Mouse (Mus musculus): Measurements from ENCODE around the gene Pgk2.

DNA sequence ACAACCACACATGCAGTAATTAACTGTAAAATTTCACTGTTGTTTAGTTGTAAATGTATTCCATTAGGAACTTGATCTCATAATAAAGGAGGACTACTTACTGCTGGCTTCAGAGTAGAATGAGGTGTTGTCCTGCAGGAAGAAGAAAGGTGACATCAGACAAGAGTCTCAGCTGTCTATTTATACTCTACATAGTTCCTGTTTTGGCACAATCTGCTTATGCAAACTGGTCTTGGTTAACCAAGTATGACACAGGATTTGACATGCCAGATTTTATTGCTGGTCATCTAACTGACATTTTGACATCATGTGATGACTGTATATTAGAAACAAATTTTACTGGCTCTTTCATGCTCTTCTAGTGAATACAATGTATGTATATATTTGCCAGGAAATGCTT lies 33.7 kb upstream of the Pgk2 start, which contains the start of gene Crisp3:
- TF ChIP-seq CTCF (IDR thresholded peaks at IDR 0.05; ENCODE audit: control insufficient read depth, insufficient read depth, low read length) (no peak), POLR2A (IDR thresholded peaks at IDR 0.05; ENCODE audit: borderline replicate concordance, control insufficient read depth, low read depth, low read length) (no peak)

Measured in bone marrow, adult 2 months (tissue).